Mouse (Mus musculus): ENCODE data around the gene Eef1e1.
"Not testable (repeated sequence)": the region's sequence is repeated elsewhere in the genome, so short reads cannot be mapped to it uniquely, and the experiment has no call there.

Gene Eef1e1

GRCm38 (mm10) chr13:38658528-38659280 lies at the start of gene Eef1e1:
TSS of gene Eef1e1 (minus strand) at chr13:38659058.
- DNase-seq = peak; percentile 97

GRCm38 (mm10) chr13:38690845-38691244 lies 32.0 kb upstream of the Eef1e1 start:
- DNase-seq = no peak

GRCm38 (mm10) chr13:38690028-38690427 lies 31.2 kb upstream of the Eef1e1 start:
- peak; percentile 25 for DNase-seq

- no peak for DNase-seq
These were observed 29.9 kb upstream of the Eef1e1 start for GRCm38 (mm10) chr13:38688761-38689160.

DNA sequence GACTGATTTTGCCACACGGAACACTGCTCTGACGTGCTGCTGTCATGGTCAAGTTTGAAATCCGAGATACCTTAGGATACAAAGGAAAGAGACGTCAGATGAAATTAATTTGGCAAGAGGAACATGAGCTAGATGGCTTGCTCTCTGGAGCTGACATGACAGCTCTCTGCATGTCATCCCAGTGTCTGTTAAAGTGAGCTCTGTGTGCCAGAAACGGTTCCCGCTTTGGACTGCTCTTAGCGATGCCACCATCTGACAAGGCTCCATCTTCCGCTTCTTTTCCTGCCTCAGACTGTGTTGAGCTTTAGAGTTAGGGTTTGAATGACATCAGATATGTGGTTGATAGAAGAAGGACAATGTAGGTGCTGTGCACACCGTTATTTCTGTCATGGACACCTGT lies 13.5 kb upstream of the Eef1e1 start:
- DNase-seq = no peak

DNA sequence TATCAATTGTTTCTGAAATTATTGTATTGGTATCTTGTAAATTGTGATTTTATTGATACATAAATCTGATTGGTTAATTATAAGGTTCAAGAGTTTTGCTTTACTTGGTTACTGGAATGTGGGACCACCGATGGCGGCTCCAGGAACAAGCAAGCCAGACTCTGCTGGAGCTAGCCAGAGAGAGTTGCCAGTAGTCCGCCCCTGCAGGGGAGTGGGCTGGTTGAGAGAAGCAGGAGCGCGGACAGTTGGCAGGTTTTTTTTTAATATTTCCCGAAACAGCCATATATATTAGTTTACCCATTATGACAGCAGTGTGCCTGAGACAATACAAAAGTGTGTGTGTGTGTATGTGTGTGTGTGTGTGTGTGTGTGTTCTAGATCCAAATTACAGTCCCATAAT lies 12.6 kb upstream of the Eef1e1 start:
- DNase-seq = not testable (repeated sequence)

- DNase-seq = no peak
These were observed 11.2 kb upstream of the Eef1e1 start for GRCm38 (mm10) chr13:38670051-38670450.

GRCm38 (mm10) chr13:38668514-38668913 lies 9.7 kb upstream of the Eef1e1 start:
- DNase-seq = peak; percentile 40

- no peak for DNase-seq
These were observed 5.9 kb upstream of the Eef1e1 start for GRCm38 (mm10) chr13:38664753-38665152.

GRCm38 (mm10) chr13:38659524-38660136 lies 772 bp upstream of the Eef1e1 start:
- no peak for DNase-seq

GRCm38 (mm10) chr13:38657865-38658264 lies 993 bp downstream of the Eef1e1 start:
- DNase-seq = no peak

DNA sequence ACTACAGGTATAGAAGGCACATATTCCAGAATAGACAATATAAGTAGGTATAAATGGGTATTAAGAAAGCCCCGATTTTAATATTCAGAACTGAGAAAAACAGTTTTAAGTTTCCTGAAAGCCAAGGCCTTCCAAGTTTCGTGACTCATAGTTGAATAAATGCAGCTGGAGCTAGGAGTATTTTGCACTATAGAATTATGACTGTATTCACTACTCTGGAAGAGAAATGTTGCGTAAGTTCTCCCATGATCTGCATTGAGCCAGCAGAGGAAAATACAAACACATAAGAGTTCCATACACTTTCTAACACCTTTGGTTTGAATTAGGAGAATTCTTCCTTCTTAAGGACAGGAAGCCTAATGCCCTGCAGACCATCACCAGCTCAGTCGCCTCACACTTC lies 8.6 kb downstream of the Eef1e1 start:
- no peak for DNase-seq

GRCm38 (mm10) chr13:38649069-38649468 lies 9.8 kb downstream of the Eef1e1 start:
- no peak for DNase-seq

GRCm38 (mm10) chr13:38641414-38641813 lies 17.4 kb downstream of the Eef1e1 start:
- DNase-seq = no peak

- no peak for DNase-seq
These were observed 17.9 kb downstream of the Eef1e1 start for GRCm38 (mm10) chr13:38640961-38641360.

GRCm38 (mm10) chr13:38638694-38639093 lies 20.2 kb downstream of the Eef1e1 start:
- DNase-seq = no peak

DNA sequence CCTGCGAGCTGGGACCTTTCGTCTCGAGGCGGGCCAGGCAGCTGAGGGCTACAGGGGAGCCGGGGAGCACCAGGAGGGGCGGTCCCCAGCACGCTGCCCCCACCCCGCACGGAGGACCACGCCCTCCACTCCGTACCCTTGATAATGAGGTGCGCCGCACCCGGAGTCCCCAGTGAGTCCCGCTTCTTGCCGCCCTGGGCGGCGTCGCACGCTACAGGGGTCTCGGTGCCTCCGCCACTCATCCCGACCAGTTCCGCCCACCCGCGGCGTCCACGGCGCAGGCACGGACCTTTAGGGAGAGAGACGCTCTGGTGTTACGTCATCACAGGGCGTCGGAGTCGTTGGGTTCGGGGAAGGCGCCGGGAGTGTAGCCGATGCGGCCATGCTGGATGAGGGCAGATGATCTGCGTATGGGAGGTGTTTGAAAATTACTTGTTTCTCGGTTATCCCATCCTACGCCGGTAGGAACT lies 24.0 kb downstream of the Eef1e1 start, which contains the start of gene Bloc1s5:
Bloc1s5 (minus strand) TSS at position 310 of the 470 bp plus-strand sequence.
- DNase-seq = peak; percentile 95

GRCm38 (mm10) chr13:38634256-38634799 lies 24.5 kb downstream of the Eef1e1 start:
- peak; percentile 17 for DNase-seq

DNA sequence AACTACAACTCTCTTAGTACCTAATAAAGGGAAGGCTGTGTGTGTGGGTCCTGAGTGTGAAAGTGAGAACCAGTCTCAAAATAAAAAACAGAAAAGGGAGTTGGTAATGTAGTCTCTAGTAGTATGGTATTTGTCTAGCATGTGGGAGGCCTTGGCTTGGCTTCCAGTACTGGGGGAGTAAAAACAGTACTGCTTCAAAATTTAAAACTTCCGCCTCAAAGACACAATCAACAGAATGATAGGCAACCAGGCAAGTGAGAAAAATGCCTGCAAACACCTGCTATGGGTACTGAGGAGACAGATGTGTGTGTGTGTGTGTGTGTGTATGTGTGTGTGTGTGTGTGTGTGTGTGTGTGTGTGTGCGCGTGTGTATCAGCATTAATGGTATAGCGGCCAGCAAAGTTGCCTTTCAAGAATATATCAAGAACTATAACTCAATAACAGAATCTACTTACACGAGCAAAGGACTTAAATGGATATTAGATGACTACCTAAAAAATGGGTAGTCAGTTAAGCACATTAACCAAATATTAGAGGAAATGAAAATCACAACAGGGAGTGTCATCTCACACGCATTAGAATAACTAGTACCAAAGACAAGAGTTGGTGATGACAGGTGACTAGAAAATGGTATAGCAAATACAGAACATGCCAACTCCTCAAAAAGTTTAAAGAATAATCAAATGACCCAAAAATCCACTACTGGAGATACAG lies 25.4 kb downstream of the Eef1e1 start:
- no peak for DNase-seq

GRCm38 (mm10) chr13:38632556-38632955 lies 26.3 kb downstream of the Eef1e1 start:
- DNase-seq = no peak

GRCm38 (mm10) chr13:38626229-38626525 lies 32.7 kb downstream of the Eef1e1 start:
- DNase-seq = no peak

GRCm38 (mm10) chr13:38625492-38626228 lies 33.2 kb downstream of the Eef1e1 start:
- DNase-seq = peak; percentile 36
